Mouse (Mus musculus) testis, adult 2 months (tissue): ENCODE data around the gene Alyref2.

Experiments used
- CTCF ChIP-seq: fragments of 200-500 bp; IDR thresholded peaks from 2 replicates; pipeline ENCODE4 v1.5.1; 2012; ENCODE audit warnings: low read depth, mild to moderate bottlenecking, inconsistent platforms, low read length, moderate library complexity; ENCODE audit not compliant: control insufficient read depth, insufficient read depth, insufficient replicate concordance
- POLR2A ChIP-seq: fragments of 200-500 bp; IDR thresholded peaks from 2 replicates; pipeline ENCODE4 v1.6.1; 2012; ENCODE audit warnings: low read depth, mild to moderate bottlenecking, inconsistent platforms, low read length, moderate library complexity; ENCODE audit not compliant: control insufficient read depth

GRCm38 (mm10) chr1:171499856-171500255 lies 3.4 kb upstream of the Alyref2 start:
- TF ChIP-seq CTCF (no peak), POLR2A (no peak)
